Mouse (Mus musculus) CH12.LX (cell line): ENCODE results near the gene Nr1i3. TPM values are rescaled to one million over a fixed set of nuclear protein-coding genes. Genes with fewer than 3 reads are reported as not detected.

Experiments used
- DNase-seq: peaks from one replicate; pipeline ENCODE4 v3.0.0-alpha.2; 2013; ENCODE audit errors: extremely low read depth
- H3K27ac ChIP-seq: 2 replicates; pipeline ENCODE4 v1.5.1; 2012; ENCODE audit warnings: low read depth, mild to moderate bottlenecking, control low read depth, moderate library complexity; ENCODE audit not compliant: insufficient read depth
- H3K27me3 ChIP-seq: replicated peaks from 2 replicates; pipeline ENCODE3; 2012; ENCODE audit warnings: inconsistent platforms
- H3K36me3 ChIP-seq, 2 experiments: replicated peaks in 1 of 2; 2 replicates each; pipeline versions ENCODE3 to v1.6.1; 2012; ENCODE audit warnings: inconsistent platforms in 1 of 2, low read length in 1 of 2, mild to moderate bottlenecking in 1 of 2, mixed read lengths in 1 of 2, moderate library complexity in 1 of 2; ENCODE audit not compliant: control insufficient read depth in 1 of 2, insufficient read depth in 1 of 2
- H3K4me1 ChIP-seq, 2 experiments: 2 replicates each; pipeline ENCODE4 v1.6.1; 2012; ENCODE audit warnings: inconsistent platforms in 1 of 2, moderate library complexity in 1 of 2; ENCODE audit not compliant: insufficient read depth in 2 of 2, control insufficient read depth in 1 of 2
- H3K4me2 ChIP-seq: 2 replicates; pipeline ENCODE4 v1.6.1; 2012; ENCODE audit warnings: low read depth, mild to moderate bottlenecking, control low read depth; ENCODE audit not compliant: poor library complexity, insufficient read depth, severe bottlenecking
- H3K4me3 ChIP-seq, 3 experiments: fragments of 150-350 bp in 1 of 3; sonication (generic) in 1 of 3; replicated peaks in 1 of 3; 2 replicates each; pipeline versions ENCODE3 to v1.5.1; 2011 to 2012; ENCODE audit warnings: low read depth in 2 of 3, low read length in 2 of 3, mild to moderate bottlenecking in 2 of 3, moderate library complexity in 2 of 3, control low read depth in 1 of 3, improper control_type of control experiment in 1 of 3, inconsistent platforms in 1 of 3, mixed read lengths in 1 of 3; ENCODE audit not compliant: poor library complexity in 1 of 3
- H3K79me2 ChIP-seq: replicated peaks from 2 replicates; pipeline ENCODE4 v1.6.1; 2012; ENCODE audit warnings: mild to moderate bottlenecking, moderate library complexity; ENCODE audit not compliant: control insufficient read depth, poor library complexity, insufficient read depth, severe bottlenecking; ENCODE audit errors: extremely low read depth
- H3K9ac ChIP-seq: 2 replicates; pipeline ENCODE4 v1.6.1; 2012; ENCODE audit warnings: low read depth, mild to moderate bottlenecking, control low read depth, moderate library complexity; ENCODE audit not compliant: insufficient read depth
- H3K9me3 ChIP-seq: replicated peaks from 2 replicates; pipeline ENCODE3; 2012; ENCODE audit warnings: low read length, inconsistent platforms, mixed read lengths
- BHLHE40 ChIP-seq: IDR thresholded peaks from 2 replicates; pipeline ENCODE4 v1.6.1; 2011; ENCODE audit warnings: mild to moderate bottlenecking, low read depth, low read length, improper control_type of control experiment
- CHD1 ChIP-seq: IDR thresholded peaks from 2 replicates; pipeline ENCODE4 v1.6.1; 2012; ENCODE audit warnings: low read depth, low read length, improper control_type of control experiment, inconsistent platforms
- CHD2 ChIP-seq: IDR thresholded peaks from 2 replicates; pipeline ENCODE4 v1.6.1; 2011; ENCODE audit warnings: low read length, improper control_type of control experiment
- E2F4 ChIP-seq: IDR thresholded peaks from 2 replicates; pipeline ENCODE4 v1.6.1; 2011; ENCODE audit warnings: low read depth, low read length, improper control_type of control experiment; ENCODE audit not compliant: insufficient replicate concordance
- GABPA ChIP-seq: IDR thresholded peaks from 2 replicates; pipeline ENCODE4 v1.6.1; 2012; ENCODE audit warnings: low read depth, low read length, improper control_type of control experiment, inconsistent platforms; ENCODE audit not compliant: insufficient replicate concordance
- HCFC1 ChIP-seq: IDR thresholded peaks from 2 replicates; pipeline ENCODE4 v1.6.1; 2012; ENCODE audit warnings: low read depth, mild to moderate bottlenecking, inconsistent platforms, low read length, improper control_type of control experiment
- JUN ChIP-seq: IDR thresholded peaks from 2 replicates; pipeline ENCODE4 v1.6.1; 2011; ENCODE audit warnings: low read depth, mild to moderate bottlenecking, low read length, improper control_type of control experiment, moderate library complexity; ENCODE audit not compliant: insufficient read depth
- KAT2A ChIP-seq: IDR thresholded peaks from 2 replicates; pipeline ENCODE4 v1.6.1; 2012; ENCODE audit warnings: low read length, improper control_type of control experiment, inconsistent platforms; ENCODE audit not compliant: insufficient replicate concordance
- MAX ChIP-seq: IDR thresholded peaks from 2 replicates; pipeline ENCODE4 v1.6.1; 2011; ENCODE audit warnings: low read length, improper control_type of control experiment
- MAZ ChIP-seq: IDR thresholded peaks from 2 replicates; pipeline ENCODE4 v1.6.1; 2012; ENCODE audit warnings: low read depth, mild to moderate bottlenecking, inconsistent platforms, low read length, improper control_type of control experiment, moderate library complexity
- MXI1 ChIP-seq: IDR thresholded peaks from 2 replicates; pipeline ENCODE4 v1.6.1; 2011; ENCODE audit warnings: mild to moderate bottlenecking, low read depth, low read length, improper control_type of control experiment
- NELFE ChIP-seq: IDR thresholded peaks from 2 replicates; pipeline ENCODE4 v1.6.1; 2011; ENCODE audit warnings: low read depth, low read length, improper control_type of control experiment
- NRF1 ChIP-seq: IDR thresholded peaks from 2 replicates; pipeline ENCODE4 v1.6.1; 2014; ENCODE audit warnings: low read depth, mild to moderate bottlenecking, inconsistent platforms, low read length, improper control_type of control experiment, moderate library complexity
- PAX5 ChIP-seq: IDR thresholded peaks from 2 replicates; pipeline ENCODE4 v1.6.1; 2012; ENCODE audit warnings: low read length, inconsistent platforms, mixed read lengths
- POLR2AphosphoS2 ChIP-seq: IDR thresholded peaks from 2 replicates; pipeline ENCODE4 v1.6.1; 2011; ENCODE audit warnings: low read depth, low read length, improper control_type of control experiment
- RAD21 ChIP-seq: IDR thresholded peaks from 2 replicates; pipeline ENCODE4 v1.6.1; 2011; ENCODE audit warnings: low read depth, mild to moderate bottlenecking, low read length, improper control_type of control experiment, moderate library complexity
- RCOR1 ChIP-seq: conservative IDR thresholded peaks from 2 replicates; pipeline ENCODE4 v1.6.1; 2012; ENCODE audit warnings: low read depth, mild to moderate bottlenecking, inconsistent platforms, low read length, improper control_type of control experiment
- UBTF ChIP-seq: IDR thresholded peaks from 2 replicates; pipeline ENCODE4 v1.6.1; 2012; ENCODE audit warnings: low read depth, mild to moderate bottlenecking, inconsistent platforms, low read length, improper control_type of control experiment, moderate library complexity
- USF1 ChIP-seq: IDR thresholded peaks from 2 replicates; pipeline ENCODE4 v1.6.1; 2014; ENCODE audit warnings: low read depth, mild to moderate bottlenecking, inconsistent platforms, low read length, improper control_type of control experiment
- USF2 ChIP-seq: conservative IDR thresholded peaks from 2 replicates; pipeline ENCODE4 v1.6.1; 2011; ENCODE audit warnings: low read depth, low read length, improper control_type of control experiment
- ZMIZ1 ChIP-seq: IDR thresholded peaks from 2 replicates; pipeline ENCODE4 v1.6.1; 2012; ENCODE audit warnings: low read depth, mild to moderate bottlenecking, inconsistent platforms, low read length, improper control_type of control experiment
- dilution Hi-C: fragments of 300-500 bp; cut with MboI; formaldehyde crosslinking; loops from 2 replicates; pipeline ENCODE4 v1.14.3; 2020; ENCODE audit warnings: low sequenced_read_pairs; ENCODE audit not compliant: extremely low pct_unique_long_range_greater_than_20kb, extremely low pct_ligation_motif_present
- in situ Hi-C: fragments of 300-500 bp; cut with MboI; formaldehyde crosslinking; loops from 3 replicates; pipeline ENCODE4 v1.14.3; 2019; ENCODE audit warnings: low sequenced_read_pairs, low pct_ligation_motif_present, low pct_unique_long_range_greater_than_20kb, mixed read lengths
- polyA plus RNA-seq: library from polyadenylated mRNA; unstranded; fragments of >175 nt; gene quantifications from 2 replicates; pipeline ENCODE4 v1.2.1, GENCODE M21; 2012; ENCODE audit warnings: low read depth; ENCODE audit not compliant: insufficient read length
- total RNA-seq, 2 experiments: library from RNA; depleted of rRNA; stranded (reverse); fragments of 300-350 nt in 1 of 2; fragments of >200 nt in 1 of 2; gene quantifications; 2 replicates each; pipeline ENCODE4 v1.2.3; 2012 to 2014

Gene Nr1i3
- total and polyA plus RNA-seq, 3 experiments = 0.23 to 1.2 TPM; not detected in 1

DNA sequence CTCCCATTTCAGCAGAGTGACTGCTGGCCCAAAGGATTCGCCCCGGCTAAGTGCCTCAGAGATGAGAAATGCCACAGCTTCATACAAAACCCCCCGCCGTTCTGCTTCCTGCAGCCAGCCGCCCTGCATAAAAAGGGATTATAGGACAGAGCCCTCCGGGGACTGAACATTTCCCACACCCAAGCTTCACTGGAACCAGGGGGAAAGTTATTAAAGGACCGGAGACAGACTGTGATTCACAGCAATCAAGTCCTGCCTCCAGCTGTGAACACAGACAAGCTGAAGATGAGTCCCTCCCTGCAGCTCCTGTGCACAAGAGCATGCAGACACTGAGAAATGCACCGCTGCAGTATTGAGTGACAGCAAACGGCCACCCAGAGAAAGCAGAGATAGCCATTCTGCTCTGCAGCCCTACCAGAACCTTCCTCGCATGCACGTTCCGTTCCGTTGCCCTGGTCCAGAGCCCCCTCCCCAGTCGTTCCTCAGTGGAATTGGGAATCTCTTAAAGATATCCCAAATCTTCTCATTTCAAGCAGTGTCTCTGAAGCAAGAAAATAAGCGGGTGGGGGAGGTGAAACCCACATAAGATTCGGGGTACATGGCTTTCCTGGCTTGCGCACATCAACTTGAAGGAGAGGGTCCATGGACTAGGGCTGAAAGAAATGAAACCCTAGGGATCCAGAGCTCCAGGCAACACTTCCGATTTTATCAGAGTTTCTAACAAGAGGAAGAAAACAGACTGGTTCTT is 20.5 kb upstream of the Nr1i3 start:
- DNase-seq = no peak
- in situ Hi-C loops (no loop called here), dilution Hi-C loops (no loop called here)
- Histone ChIP-seq H3K27me3 (peaks cover 28% of the 10 kb centered on the region), H3K79me2 (no peaks in the 10 kb centered on the region), H3K9me3 (no peaks in the 10 kb centered on the region), H3K9ac (no peak overlapping the region), H3K36me3 (no peaks in the 10 kb centered on the region), H3K4me2 (no peak overlapping the region), H3K27ac (no peak overlapping the region), H3K4me3 (no peak overlapping the region), H3K4me1 (no peaks in the 10 kb centered on the region)
- TF ChIP-seq USF1 (no peak), BHLHE40 (no peak), RCOR1 (no peak), UBTF (no peak), E2F4 (no peak), RAD21 (no peak), CHD1 (no peak), NELFE (no peak), MXI1 (no peak), NRF1 (no peak), MAX (no peak), HCFC1 (no peak), POLR2AphosphoS2 (no peak), PAX5 (no peak), KAT2A (no peak), GABPA (no peak), MAZ (no peak)

GRCm38 (mm10) chr1:171193911-171194830 is 19.6 kb upstream of the Nr1i3 start:
- no peaks in the 10 kb centered on the region for H3K36me3 ChIP-seq
- no peaks in the 10 kb centered on the region for H3K4me1 ChIP-seq
- TF ChIP-seq USF2 (no peak), JUN (no peak), GABPA (no peak), ZMIZ1 (no peak), USF1 (no peak), MAZ (no peak), CHD2 (no peak), NRF1 (no peak)
- H3K4me3 ChIP-seq = no peak overlapping the region
- peaks cover 30% of the 10 kb centered on the region for H3K27me3 ChIP-seq
- dilution Hi-C loops = no loop called here
- no peak overlapping the region for H3K27ac ChIP-seq
- no peak overlapping the region for H3K4me2 ChIP-seq
- H3K79me2 ChIP-seq = no peaks in the 10 kb centered on the region
- in situ Hi-C loops = no loop called here
- no peak overlapping the region for H3K9ac ChIP-seq
- H3K9me3 ChIP-seq = no peaks in the 10 kb centered on the region
- no peak for DNase-seq
